Mouse (Mus musculus): Measurements from ENCODE around the gene Nxpe5.

- no peak for TF ChIP-seq CTCF (IDR thresholded peaks at IDR 0.05)
- no peak for TF ChIP-seq EP300 (IDR thresholded peaks at IDR 0.05)
Observed at GRCm38 (mm10) chr5:138264207-138264578, 38.5 kb downstream of the Nxpe5 start.
